Mouse (Mus musculus): ENCODE data around the gene Rpl32.

Rpl32 gene

GRCm38 (mm10) chr6:115815041-115815440 lies 6.5 kb upstream of the Rpl32 start:
- no peak for DNase-seq (ENCODE audit: low spot score)

- peak; percentile 34 for DNase-seq (ENCODE audit: low spot score)
Measured at GRCm38 (mm10) chr6:115814104-115814503, 5.6 kb upstream of the Rpl32 start.

DNA sequence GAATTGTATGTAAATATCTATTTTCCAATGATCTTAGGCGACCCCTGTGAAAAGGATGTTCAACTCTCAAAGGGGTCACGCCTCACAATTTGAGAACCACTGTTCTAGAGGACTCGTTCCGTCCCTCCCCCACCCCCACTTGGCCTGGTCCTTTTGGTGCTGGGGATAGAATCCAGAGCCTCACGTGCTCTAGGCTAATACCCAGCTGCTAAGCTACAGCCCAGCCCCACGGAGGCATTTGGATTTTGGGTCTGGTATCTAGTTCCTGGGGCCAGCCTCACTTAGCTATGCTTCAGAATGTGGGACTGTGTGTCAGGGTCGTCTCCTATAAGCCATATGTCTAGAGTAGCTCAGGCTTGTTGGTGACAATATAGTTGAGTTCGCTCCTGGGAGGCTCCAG lies 3.1 kb upstream of the Rpl32 start:
- no peak for DNase-seq (ENCODE audit: low spot score)

- DNase-seq (ENCODE audit: low spot score): no peak
Measured at GRCm38 (mm10) chr6:115808196-115808487, 405 bp downstream of the Rpl32 start.

DNA sequence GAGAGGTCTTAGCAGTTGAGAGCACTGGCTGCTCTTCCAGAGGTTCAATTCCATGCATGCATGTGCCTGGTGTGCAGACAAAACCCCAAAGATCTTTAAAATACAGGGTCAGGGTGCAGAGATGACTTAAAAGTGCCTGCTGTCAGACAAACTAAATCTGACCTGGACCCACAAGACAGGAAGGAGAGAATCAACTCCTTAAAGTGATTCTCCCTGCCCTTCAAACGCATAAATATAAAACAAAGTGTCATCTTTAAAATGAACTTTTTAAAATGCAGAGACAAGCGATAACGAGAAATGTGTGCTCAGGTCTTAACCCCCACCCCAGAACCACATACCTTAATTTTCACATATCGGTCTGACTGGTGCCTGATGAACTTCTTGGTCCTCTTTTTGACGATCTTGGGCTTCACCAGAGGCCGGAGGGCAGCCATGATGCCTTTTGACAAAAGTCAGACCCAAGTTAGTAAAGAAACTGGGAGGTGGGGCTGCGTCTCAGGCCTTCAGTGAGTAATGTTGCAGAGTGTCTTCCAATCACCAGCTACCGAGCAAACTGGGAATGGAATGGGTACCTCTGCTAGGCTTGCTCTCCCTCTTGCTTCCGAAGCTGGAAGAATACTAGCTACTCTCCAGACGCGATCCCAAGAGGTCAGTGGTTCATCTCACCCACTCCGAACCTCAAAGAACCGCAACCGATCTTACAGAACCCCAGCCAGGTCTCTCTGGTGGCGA lies 917 bp downstream of the Rpl32 start:
- DNase-seq (ENCODE audit: low spot score): no peak

GRCm38 (mm10) chr6:115804432-115805192 lies 3.9 kb downstream of the Rpl32 start:
- no peak for DNase-seq (ENCODE audit: low spot score)

DNA sequence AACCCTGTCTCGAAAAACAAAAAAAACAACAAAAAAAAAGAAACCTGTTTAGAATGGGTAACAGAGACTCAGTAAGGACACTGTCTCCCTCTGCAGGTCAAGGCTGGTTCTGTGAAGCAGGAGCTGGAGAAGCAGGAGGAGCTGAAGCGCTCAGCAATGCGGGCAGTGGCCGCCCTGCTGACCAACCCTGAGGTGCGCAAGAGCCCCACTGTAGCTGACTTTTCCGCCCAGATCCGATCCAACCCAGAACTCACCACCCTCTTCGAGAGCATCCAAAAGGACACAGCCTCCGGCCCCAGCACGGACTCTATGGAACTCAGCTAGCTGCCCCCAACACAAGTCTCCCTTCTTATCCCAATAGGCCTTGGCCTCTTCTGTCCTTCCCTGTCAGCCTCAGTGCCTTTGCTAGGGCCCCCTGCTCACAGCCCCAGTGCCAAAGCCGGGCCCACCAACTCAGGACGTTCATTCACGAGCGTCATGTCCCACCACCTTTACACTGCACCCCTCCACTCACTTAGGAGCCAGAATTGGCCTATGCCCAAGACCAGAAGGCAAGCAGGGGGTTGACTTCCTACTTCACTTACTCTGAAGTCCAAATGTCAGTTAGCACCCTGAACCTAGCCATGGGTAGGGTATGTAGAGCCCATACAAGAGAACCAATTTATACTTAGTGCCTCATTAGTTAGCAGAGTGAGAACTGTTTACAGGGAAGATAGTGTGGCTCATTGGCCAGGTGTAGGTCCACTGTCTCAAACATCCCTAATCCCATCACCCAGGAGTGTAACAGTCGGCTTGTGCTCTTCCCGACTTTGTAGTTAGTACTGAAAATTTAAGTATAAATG lies 4.8 kb downstream of the Rpl32 start:
- peak; percentile 63 for DNase-seq (ENCODE audit: low spot score)

DNA sequence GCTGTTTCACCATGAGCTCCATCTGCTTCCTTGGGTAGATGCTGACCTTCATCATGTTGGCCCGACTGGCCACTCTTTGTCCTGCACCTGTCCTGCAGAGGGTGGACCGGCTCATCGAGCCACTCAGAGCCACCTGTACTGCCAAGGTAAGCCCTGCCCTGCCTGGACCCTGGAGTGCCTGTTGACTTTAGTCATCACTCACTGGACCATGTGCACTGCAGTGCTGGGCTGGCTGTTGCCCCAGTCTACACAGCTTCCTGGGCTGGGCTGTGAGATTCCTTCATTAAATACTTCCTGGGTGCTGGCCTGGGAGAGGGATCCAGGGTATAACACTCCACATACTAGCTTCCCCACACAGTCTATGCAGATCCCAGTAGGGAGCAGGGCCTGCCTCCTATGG lies 6.7 kb downstream of the Rpl32 start:
- no peak for DNase-seq (ENCODE audit: low spot score)

GRCm38 (mm10) chr6:115792691-115793215 lies 15.8 kb downstream of the Rpl32 start:
- no peak for DNase-seq (ENCODE audit: low spot score)

GRCm38 (mm10) chr6:115791842-115792686 lies 16.5 kb downstream of the Rpl32 start:
- no peak for DNase-seq (ENCODE audit: low spot score)

DNA sequence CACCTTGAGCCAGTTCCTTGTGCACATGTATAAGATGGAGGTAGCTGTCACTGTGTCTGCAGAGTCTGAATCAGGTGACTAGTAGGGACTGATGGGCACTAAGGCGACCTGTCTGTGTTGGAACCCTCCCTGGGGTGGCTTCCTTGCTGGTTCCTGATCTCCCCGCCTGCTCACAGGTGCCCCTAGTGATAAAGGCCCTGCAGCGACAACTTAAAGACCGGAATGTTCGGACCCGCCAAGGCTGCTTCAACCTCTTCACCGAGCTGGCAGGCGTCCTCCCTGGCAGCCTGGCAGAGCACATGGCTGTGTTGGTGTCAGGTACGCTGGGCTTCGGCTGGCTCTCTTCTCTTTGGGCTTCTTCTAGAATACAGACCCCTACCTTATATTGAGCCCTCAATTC lies 17.5 kb downstream of the Rpl32 start:
- no peak for DNase-seq (ENCODE audit: low spot score)

- no peak for DNase-seq (ENCODE audit: low spot score)
Measured at GRCm38 (mm10) chr6:115782781-115783180, 25.8 kb downstream of the Rpl32 start.

GRCm38 (mm10) chr6:115776363-115776762 lies 32.2 kb downstream of the Rpl32 start:
- DNase-seq (ENCODE audit: low spot score): no peak

GRCm38 (mm10) chr6:115775838-115776237 lies 32.7 kb downstream of the Rpl32 start:
- DNase-seq (ENCODE audit: low spot score): no peak

GRCm38 (mm10) chr6:115774501-115774921 lies 34.0 kb downstream of the Rpl32 start, which contains the start of gene Cand2:
TSS of gene Cand2 (plus strand) at chr6:115774538.
- no peak for DNase-seq (ENCODE audit: low spot score)

GRCm38 (mm10) chr6:115773966-115774413 lies 34.6 kb downstream of the Rpl32 start:
- no peak for DNase-seq (ENCODE audit: low spot score)

DNA sequence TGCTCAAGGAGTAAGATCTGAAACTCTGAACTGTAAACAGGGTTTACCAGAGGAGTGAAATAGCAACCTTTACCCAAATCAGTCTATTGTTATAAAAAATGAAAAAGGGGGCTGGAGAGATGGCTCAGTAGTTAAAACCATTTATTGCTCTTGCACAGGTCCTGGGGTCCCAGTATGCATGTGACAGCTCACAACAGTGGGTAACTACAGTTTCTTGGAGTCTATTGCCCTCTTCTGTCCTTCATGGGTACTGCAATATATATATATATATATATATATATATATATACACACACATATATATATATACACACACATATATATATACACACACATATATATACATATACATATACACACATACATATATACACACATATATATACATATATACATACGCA lies 35.9 kb downstream of the Rpl32 start:
- DNase-seq (ENCODE audit: low spot score): no peak

DNA sequence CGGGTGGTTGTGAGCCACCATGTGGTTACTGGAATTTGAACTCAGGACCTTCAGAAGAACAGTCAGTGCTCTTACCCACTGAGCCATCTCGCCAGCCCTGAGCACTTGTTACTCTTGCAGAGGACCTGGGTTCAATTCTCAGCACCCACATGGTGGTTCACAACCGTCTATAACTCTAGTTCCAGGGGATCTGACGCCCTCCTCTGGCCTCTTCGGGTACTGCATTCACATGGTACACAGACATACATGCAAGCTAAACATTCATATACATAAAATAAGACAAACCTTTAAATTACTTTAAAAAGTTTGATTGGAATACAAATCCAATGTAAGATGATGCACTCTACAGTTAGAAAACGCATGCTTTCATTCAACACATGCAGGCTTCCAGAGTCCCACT lies 36.3 kb downstream of the Rpl32 start:
- no peak for DNase-seq (ENCODE audit: low spot score)

DNA sequence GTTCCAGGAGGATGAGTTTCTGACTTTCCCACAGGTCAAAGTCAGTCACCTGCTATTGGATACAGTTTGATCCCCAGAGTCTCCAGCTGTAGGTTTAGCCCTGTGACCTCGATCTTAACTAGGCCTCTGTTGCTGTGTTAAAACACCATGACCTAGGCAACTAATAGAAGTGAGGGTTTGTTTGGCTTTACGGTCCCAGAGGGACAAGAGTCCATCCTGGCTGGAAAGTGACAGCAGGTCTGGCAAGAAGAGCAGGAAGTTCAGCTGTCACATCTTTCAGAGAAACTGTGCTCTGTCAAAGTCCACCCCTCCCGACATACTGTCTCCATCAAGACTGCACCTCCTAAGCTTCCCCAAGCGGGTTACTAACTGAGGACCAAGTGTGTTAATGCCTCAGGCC lies 37.7 kb downstream of the Rpl32 start:
- no peak for DNase-seq (ENCODE audit: low spot score)

GRCm38 (mm10) chr6:115770059-115770670 lies 38.4 kb downstream of the Rpl32 start:
- no peak for DNase-seq (ENCODE audit: low spot score)

DNA sequence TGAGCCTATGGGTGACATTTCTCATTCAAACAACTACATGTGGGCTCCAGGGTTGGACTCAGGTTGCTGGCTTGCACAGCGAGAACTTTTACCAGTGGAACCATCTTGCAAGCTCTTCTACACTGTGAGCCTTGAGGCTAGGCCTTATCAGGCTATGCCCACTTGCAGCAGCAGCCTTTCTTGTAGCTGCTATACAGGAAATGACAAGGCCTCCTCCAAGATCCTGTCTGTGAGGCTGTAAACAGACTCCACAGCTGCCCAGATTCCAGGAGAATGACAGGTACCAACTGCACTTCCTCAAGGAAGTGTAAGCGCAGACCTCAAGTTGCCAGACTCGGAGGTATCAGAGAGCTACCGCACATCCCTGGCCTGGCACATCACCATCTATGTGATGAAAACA lies 40.3 kb downstream of the Rpl32 start:
- no peak for DNase-seq (ENCODE audit: low spot score)

Measured in ovary, postnatal 14 days (tissue).